Mouse (Mus musculus) splenic B cell, adult 2 months (primary cell): ENCODE results near the gene Mov10.
"Not testable (repeated sequence)": the region's sequence is repeated elsewhere in the genome, so short reads cannot be mapped to it uniquely, and the experiment has no call there.

Experiments
- DNase-seq: peaks from one replicate; pipeline ENCODE4 v3.0.0-alpha.2; 2011; ENCODE audit warnings: low read depth, low spot score
- H3K27me3 ChIP-seq: 2 replicates; pipeline ENCODE4 v1.6.1; 2012; ENCODE audit warnings: mild to moderate bottlenecking, low read length, moderate library complexity, mixed read lengths; ENCODE audit not compliant: control insufficient read depth, poor library complexity, insufficient read depth, severe bottlenecking
- H3K36me3 ChIP-seq: 2 replicates; pipeline ENCODE4 v1.6.1; 2012; ENCODE audit warnings: mild to moderate bottlenecking, low read length, moderate library complexity, mixed read lengths; ENCODE audit not compliant: control insufficient read depth, poor library complexity, insufficient read depth, severe bottlenecking

Mov10 gene

DNA sequence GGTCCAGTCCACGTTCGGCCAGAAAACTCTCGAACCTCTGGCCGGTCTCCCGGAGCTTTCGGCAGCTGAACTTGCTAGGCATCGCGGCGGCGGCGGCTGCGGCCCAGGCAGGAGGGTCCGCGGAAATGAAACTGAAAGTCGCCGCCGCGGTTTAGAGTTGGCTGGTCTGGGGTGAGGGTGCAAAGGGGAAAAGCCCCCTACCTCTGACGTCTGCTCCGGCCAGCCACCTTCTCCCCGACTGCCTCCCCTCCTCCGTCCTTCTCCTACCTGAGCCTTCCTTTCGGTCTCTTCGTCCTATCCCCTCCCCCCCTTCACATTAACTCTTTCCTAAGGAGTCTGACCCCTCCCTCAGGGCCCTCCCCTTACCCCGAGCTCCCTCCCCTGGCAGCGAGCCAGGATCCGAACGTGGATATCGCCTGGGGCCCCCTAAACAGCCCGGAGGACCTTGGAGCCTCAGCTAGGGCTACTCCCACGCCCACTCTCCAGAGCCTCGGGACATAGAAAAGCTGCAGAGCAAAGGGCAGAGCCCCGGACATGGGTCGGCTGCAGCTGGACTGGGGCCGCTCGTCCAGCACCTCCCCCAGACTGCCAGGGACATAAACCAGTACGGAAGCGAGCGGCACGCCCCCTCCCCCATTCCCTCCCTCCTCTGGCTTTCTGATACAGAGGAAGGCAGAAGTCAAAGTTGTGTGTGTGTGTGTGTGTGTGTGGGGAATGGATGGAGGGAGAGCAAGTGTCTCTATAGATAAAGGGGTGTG lies at the start of gene Mov10:
Gene Mov10 (minus strand): TSS at position 573 of the 758 bp plus-strand sequence.
- no peaks in the 10 kb centered on the region; the same call in 1 of the 2 replicates for H3K36me3 ChIP-seq
- H3K27me3 ChIP-seq: no peaks in the 10 kb centered on the region
- DNase-seq: peak; percentile 66

DNA sequence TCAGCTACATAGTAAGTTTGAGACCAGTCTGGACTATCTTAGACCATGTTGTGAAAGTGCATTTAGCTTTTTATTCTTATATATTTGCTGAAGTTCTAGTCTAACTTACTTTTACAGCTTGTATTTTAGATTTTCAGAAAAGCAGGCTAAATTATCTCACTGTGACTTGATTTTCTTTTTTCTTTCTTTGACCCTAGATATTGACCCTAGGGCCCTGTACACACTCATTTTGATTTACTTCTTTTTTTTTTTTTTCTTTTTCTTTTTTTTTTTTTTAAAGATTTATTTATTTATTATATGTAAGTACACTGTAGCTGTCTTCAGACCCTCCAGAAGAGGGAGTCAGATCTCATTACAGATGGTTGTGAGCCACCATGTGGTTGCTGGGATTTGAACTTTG lies 48.3 kb upstream of the Mov10 start:
- not testable (repeated sequence) for H3K36me3 ChIP-seq, H3K27me3 ChIP-seq, DNase-seq

DNA sequence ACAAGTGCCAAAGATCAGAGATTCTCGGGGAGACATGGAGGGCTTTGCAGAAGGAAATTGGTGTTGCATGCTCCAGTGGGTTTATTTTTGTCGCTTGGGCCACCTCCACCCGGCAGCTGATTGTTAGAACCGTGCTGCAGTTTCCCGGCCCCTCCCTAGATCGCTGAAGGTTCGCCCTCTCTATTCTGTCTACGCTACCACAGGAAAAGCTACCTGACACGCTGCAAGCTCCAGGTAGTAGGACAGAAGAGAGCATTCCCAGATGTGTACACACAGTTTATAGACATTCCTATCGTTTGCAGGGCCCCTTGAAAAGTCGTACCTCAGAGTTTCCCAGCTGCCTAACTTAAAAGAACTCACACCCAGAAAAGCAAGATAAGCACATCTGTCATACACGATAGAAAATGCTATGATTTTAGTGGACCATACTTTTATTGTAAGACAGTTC lies 47.0 kb upstream of the Mov10 start:
- Histone ChIP-seq H3K27me3 (no peaks in the 10 kb centered on the region), H3K36me3 (peaks cover 2% of the 10 kb centered on the region; the same call in 1 of the 2 replicates)
- peak; percentile 74 for DNase-seq

DNA sequence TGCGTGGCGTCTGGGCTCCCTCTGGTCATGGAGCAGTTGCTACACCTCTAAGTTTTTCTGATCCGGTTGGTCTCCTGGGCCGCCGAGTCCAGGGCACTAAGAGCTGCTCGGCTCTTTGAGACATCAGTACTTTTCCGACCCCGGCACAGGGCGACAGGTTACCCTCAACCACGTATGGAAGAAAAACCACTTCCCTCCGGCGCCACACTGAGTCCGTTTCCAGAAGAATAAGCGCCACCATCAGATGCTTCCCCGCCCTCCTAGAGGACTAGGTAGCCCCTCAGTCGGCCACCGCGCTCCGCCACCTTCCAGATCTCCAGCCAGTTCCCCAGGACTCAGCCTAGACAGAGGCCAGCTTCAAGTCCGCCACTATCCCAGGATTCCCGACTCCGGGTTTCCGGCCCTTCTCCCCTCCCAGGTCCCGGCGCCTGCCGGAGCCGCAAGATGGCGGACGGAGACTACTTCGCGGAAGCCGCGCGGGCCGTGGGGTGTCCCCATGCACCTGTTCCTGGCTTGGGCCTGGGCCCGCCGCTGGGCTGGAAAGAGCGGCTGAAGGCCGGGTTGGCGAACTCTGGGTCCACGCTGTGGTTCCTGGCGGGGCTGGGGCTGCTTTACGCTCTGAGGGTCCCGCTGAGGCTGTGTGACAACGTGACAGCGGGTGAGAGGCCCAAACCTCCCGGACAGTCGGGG lies 46.4 kb upstream of the Mov10 start:
- Histone ChIP-seq H3K27me3 (no peaks in the 10 kb centered on the region), H3K36me3 (peaks cover 2% of the 10 kb centered on the region; the same call in 1 of the 2 replicates)
- DNase-seq: peak; percentile 77

DNA sequence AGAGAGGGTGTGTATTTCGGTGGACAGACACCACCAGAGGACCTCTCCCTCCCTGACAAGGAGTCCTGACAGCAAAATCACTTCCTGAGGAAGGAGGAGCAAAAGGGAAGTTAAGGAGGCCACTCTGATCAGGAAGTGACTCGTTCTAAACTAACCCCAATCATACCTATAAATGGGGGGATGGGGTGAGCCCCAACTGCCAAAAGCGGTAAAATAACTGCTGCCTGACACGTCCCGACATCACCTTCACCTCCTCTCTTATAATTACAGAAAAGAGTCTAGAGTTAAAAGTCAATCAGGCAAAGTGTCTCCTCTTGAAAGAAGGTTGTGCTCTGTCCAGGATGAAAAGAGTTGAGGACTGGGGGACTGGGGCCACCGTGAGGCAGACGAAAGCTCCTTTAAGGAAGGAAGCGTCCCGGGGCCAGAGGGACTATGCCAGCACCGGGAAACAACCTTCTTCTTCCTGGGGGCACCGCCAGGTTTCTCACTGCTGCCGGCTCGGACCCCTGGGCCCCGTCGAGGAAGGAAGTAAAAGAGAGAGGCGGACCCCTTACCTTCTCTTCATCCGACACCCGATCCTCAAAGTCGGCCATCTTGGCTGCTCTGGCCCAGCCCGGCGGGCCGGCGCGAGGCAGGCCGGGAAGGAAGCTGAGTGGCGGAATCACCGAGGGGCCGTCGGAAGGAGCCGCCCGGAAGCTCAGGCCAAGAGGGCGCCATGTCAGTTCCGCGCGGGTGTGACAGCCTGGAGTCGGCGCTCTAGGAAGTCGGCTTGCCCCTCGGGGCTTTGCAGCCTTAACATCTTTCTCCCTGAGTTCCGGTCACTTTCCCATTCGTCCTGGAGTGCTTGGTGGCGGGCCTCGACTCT lies 45.7 kb upstream of the Mov10 start, which contains the start of the genes St7l and Capza1:
Gene St7l (plus strand): TSS at position 220 of the 865 bp plus-strand sequence.
Gene Capza1 (minus strand): TSS at position 720 of the 865 bp plus-strand sequence.
- Histone ChIP-seq H3K36me3 (peaks cover 2% of the 10 kb centered on the region; the same call in 1 of the 2 replicates), H3K27me3 (no peaks in the 10 kb centered on the region)
- peak; percentile 87 for DNase-seq

DNA sequence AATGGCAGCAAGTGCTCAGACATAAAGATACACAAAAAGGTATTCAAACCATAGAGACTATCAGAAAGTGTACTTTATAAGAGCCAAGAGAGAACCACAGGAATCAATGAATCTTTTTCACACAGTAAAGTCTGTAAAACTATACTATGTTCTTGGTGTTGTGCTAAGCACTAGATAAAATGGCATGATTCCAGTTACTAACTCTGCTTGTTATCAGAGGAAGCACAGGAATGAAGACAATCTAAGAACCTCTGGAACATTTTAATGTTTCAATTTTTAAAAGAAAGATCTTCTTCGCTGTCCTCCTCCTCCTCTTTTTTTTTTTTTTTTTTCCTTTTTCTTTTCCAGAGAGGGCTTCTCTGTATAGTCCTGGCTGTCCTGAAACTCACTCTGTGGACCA lies 40.2 kb upstream of the Mov10 start:
- DNase-seq: no peak
- Histone ChIP-seq H3K27me3 (no peaks in the 10 kb centered on the region), H3K36me3 (no peaks in the 10 kb centered on the region; the same call in none of the 2 replicates)

DNA sequence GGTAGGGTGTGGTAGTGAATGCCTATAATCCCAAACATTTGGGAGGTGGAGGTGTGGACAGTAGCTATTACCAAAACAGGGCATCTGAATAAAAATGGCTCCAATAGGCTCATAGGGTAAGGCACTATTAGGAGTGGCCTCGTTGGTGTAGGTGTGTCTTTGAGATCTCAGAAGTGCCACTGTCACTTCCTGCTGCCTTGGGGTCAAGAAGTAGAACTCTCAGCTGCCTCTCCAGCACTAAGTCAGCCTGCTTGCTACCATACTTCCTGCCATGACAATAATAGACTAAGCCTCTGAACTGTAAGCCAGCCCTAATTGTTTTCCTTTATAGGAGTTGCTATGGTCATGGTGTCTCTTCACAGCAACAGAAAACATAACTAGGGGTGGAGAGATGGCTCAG lies 37.7 kb upstream of the Mov10 start:
- peaks cover 2% of the 10 kb centered on the region for H3K36me3 ChIP-seq
- no peaks in the 10 kb centered on the region for H3K27me3 ChIP-seq
- peak; percentile 44 for DNase-seq

DNA sequence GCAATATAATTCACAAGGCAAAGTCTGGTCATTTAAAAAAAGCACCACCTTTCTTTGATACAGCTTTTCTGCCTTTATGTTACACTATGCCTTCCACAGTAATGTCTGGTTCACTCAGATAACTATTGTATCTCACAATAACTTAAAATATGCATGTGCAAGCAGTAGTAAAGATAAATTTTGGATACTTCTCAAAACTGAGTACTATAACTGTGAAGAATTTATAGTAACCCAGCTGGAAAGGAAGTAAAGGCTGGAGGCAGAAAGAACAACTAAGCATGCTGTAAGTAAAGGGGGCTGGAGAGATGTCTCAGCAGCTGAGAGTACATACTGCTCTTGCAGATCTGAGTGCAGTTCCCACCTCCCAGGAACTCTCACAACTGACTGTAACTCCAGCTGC lies 36.5 kb upstream of the Mov10 start:
- H3K27me3 ChIP-seq: no peaks in the 10 kb centered on the region
- no peak for DNase-seq
- peaks cover 2% of the 10 kb centered on the region for H3K36me3 ChIP-seq

DNA sequence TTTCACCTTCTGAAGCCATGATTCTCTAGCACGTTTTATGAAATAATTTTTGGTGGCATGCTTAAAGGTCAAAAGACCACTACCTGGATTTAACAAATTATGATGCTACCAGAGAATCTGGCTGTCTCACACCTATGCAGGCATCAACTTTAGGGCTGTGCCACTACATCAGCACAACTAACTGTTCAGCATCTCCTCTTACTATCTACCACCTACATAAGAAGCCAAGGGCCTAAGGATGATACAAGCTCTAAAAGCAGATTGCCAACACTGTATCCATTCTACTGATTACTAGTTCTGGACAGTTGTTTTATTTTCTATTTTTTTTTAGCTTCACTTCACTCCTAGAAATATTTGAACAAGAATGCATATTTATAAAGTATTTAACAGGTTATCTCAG lies 36.1 kb upstream of the Mov10 start:
- Histone ChIP-seq H3K36me3 (peaks cover 2% of the 10 kb centered on the region), H3K27me3 (no peaks in the 10 kb centered on the region)
- no peak for DNase-seq

DNA sequence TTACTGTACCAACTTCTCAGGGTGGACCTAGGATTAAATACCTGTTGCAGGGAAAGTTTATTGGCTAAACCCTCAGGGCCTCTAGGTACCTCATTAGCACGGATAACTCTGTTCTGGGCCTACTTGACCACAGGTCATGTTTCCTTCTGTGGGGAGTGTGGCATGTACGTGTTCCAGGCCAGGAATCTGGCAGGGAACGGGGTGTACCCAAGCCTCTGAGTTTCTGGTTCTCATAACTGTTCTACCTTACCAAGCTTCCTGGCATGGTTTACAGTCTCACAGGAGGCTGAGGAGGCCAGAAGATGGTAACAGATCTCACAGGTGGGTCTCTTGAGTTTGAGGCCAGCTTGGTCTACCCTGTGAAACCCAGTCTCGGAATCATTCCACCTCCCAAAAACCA lies 28.2 kb upstream of the Mov10 start:
- no peak for DNase-seq
- H3K36me3 ChIP-seq: peaks cover 16% of the 10 kb centered on the region
- H3K27me3 ChIP-seq: no peaks in the 10 kb centered on the region

DNA sequence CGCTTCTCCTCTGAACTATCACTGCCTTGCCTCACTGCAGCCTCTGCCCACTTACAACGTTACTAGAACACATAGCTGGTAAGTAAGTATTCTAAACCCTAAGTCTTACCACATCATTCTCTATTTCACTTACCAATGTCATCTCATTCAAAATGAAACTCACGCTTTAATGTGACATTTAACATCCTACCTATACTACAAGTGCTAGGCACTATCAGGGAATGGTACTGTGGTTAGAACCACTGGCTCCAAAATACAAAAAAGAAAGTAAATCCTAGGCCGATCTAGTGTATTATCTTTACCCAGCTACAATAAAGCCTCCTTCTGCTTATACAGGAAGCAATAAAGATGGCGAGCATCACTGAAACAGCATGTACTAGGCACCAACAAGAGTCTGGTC lies 22.7 kb upstream of the Mov10 start:
- Histone ChIP-seq H3K36me3 (peaks cover 19% of the 10 kb centered on the region), H3K27me3 (no peaks in the 10 kb centered on the region)
- no peak for DNase-seq

DNA sequence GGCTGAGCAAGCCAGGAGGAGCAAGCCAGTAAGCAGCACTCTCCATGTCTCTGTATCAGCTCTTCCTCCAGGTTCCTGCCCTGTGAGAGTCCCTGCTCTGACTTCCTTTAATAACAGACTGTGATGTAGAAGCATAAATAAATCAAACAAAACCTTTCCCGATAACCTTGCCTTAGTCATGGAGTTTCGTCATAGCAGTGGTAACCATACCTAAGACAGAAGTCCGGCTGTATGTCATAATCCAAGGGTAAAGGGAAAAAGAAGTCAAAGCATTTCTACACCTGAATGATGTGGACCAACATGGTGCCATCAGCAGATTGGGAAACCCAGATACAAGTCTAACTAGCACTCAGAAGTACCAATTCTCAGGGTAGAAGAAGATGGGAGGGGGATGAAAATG lies 17.4 kb upstream of the Mov10 start:
- no peaks in the 10 kb centered on the region for H3K27me3 ChIP-seq
- no peak for DNase-seq
- H3K36me3 ChIP-seq: peaks cover 14% of the 10 kb centered on the region

DNA sequence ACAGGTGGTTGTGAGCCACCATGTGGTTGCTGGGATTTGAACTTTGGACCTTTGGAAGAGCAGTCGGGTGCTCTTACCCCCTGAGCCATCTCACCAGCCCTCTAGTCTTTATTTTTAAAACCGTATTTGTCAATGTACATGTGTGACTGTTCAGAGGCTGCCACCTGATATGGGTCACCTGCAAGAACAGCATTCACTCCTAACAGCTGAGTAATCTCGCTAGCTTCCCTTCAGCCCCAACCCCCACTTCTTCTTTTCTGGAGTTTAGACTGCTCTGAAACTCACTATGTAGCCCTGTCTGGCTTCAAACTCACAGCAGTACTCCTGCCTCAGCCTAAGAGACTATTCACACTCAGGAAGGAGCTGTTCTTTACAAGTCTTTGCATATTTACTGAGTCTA lies 4.0 kb upstream of the Mov10 start:
- peaks cover 2% of the 10 kb centered on the region; the same call in 1 of the 2 replicates for H3K36me3 ChIP-seq
- peak; percentile 29 for DNase-seq
- H3K27me3 ChIP-seq: no peaks in the 10 kb centered on the region

DNA sequence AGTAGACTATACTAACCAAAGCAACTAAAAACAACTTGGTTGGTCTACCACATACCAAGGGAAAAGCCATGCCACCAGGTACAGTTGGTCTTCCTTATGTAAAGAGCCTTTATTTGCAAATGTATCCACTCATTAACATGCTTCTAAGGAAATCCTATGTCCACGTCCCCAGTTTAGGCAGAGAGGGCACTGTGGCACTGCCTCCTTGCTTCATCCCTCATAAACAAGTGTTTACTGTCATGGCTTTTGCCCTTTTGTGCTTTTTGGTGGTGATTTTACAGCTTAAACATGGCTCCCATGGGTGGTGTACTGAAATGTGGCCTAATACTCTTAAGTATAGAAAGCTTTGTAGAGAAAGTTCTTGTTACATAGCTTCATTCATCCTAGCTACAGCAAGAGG lies 2.1 kb upstream of the Mov10 start:
- Histone ChIP-seq H3K27me3 (no peaks in the 10 kb centered on the region), H3K36me3 (peaks cover 2% of the 10 kb centered on the region; the same call in 1 of the 2 replicates)
- no peak for DNase-seq
